Mouse (Mus musculus): Measurements from ENCODE around the gene Kremen2. TPM values are rescaled to one million over a fixed set of nuclear protein-coding genes. Genes with fewer than 3 reads are reported as not detected.
A peak's percentile ranks its signal among the peaks of the same experiment; 100 is the strongest.

Gene Kremen2
- polyA plus RNA-seq, 1 experiment from 2014 or later, result 12.9 TPM

DNA sequence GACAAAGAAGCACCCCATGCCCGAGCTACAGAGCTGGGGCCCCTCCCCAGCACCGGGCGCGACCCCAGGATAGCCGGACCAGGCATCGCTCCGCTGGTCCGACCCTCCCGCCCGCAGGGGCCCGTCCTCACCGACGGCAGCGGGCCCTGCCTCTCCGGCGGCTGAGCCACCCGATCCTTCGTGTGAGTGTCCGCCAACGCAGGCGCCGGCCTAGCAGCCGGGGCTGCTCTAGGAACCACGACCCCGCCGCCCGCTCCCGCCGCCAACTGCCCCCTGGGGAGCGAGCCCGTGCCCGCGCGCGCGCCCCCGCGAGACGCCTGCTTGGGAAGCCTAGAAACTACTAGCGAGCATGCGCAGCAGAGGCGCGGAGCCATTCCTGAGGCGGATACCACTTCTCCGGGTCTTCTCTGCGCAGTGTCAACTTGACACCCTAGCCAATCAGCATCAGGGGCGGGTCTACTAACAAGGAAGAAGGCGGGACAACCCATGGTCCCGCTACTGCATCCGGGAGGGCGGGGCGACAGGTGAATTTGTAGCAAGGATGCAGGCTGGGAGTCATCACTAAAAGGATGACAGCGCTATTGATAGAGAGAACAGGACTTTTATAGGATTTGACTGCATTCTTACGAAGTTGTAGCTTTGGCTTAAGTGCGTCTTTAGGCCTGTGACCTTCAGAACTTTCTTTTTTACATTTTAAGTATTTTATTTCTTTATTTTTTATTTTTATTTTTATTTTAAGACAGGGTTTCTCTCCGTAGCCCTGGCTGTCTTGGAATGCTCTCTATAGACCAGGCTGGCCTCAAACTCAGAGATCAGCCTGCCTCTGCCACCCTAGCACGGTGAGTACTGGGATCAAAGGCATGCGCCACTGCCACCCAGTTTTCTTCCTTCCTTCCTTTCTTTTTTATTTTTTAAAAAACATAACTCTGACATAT lies 25.9 kb upstream of the Kremen2 start, which contains the start of gene Flywch1:
Gene Flywch1, minus strand, starts transcription at position 319 of the 935 bp plus-strand sequence.
- DNase-seq (ENCODE audit: low spot score), result peak; percentile 100
- peak within 1 kb of the TSS; percentile 69 for H3K4me2 ChIP-seq (ENCODE audit: low read depth, low read length)
- H3K4me1 ChIP-seq (ENCODE audit: control insufficient read depth, insufficient read depth, low read length), result peaks cover 10% of the 10 kb centered on the region; the same call in 1 of the 2 replicates
- ATAC-seq (ENCODE audit: low read depth), result peak; percentile 99
- H3K36me3 ChIP-seq (ENCODE audit: control insufficient read depth, insufficient read depth, low read length), result no peaks in the 10 kb centered on the region
- H3K27me3 ChIP-seq (replicated peaks; ENCODE audit: control insufficient read depth, insufficient read depth, low read length), result no peaks in the 10 kb centered on the region
- H3K27ac ChIP-seq (replicated peaks; ENCODE audit: low read depth, low read length), result peak within 1 kb of the TSS; percentile 83
- peak within 1 kb of the TSS; percentile 89 for H3K4me3 ChIP-seq (ENCODE audit: low read depth, low read length)
- H3K9ac ChIP-seq (ENCODE audit: low read depth, low read length), result peak within 1 kb of the TSS; percentile 97
- WGBS, result 4% methylated on average over 46 of the region's 58 CpGs
- H3K9me3 ChIP-seq (ENCODE audit: control insufficient read depth, low read length), result no peaks in the 10 kb centered on the region

- Histone ChIP-seq H3K4me2 (ENCODE audit: low read depth, low read length) (peak overlapping the region; percentile 69), H3K27me3 (replicated peaks; ENCODE audit: control insufficient read depth, insufficient read depth, low read length) (no peaks in the 10 kb centered on the region), H3K4me1 (ENCODE audit: control insufficient read depth, insufficient read depth, low read length) (peaks cover 10% of the 10 kb centered on the region; the same call in 1 of the 2 replicates), H3K9me3 (ENCODE audit: control insufficient read depth, low read length) (no peaks in the 10 kb centered on the region), H3K27ac (replicated peaks; ENCODE audit: low read depth, low read length) (peak overlapping the region; percentile 83), H3K36me3 (ENCODE audit: control insufficient read depth, insufficient read depth, low read length) (no peaks in the 10 kb centered on the region), H3K4me3 (ENCODE audit: low read depth, low read length) (peak overlapping the region; percentile 89), H3K9ac (ENCODE audit: low read depth, low read length) (peak overlapping the region; percentile 97)
- 1% methylated on average over 19 of the region's 19 CpGs for WGBS
- DNase-seq (ENCODE audit: low spot score) (no peak), ATAC-seq (ENCODE audit: low read depth) (peak; percentile 11)
These were observed 25.3 kb upstream of the Kremen2 start for GRCm38 (mm10) chr17:23770896-23771283.

DNA sequence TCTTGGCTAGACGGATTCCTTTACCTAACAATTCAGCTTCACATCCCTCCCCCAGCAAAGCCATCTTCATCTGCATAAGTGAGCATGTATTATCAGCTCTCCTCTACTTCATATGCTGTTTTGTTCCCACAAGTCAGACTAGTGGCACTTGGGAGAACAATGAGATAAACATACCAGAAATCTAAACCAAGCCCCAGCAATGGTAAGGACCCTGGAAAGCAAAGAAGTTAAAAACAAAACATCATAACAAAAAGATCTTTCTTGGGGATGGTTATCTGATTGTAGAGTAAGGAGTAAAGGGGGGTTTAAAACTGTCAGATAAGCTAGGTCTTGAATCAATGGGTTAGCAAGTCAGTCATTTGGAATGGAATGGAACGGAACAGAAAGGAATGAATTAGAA lies 24.9 kb upstream of the Kremen2 start:
- no peak for ATAC-seq (ENCODE audit: low read depth)
- H3K27ac ChIP-seq (replicated peaks; ENCODE audit: low read depth, low read length), result peak overlapping the region; percentile 83; the same call in 1 of the 2 replicates

GRCm38 (mm10) chr17:23762976-23763375 lies 17.3 kb upstream of the Kremen2 start:
- Histone ChIP-seq H3K36me3 (ENCODE audit: control insufficient read depth, insufficient read depth, low read length) (peaks cover 52% of the 10 kb centered on the region), H3K9me3 (ENCODE audit: control insufficient read depth, low read length) (no peaks in the 10 kb centered on the region)

More for the DNA sequence above, 24.9 kb upstream of the Kremen2 start:
- Histone ChIP-seq H3K4me1 (ENCODE audit: control insufficient read depth, insufficient read depth, low read length) (peaks cover 10% of the 10 kb centered on the region; the same call in 1 of the 2 replicates), H3K9me3 (ENCODE audit: control insufficient read depth, low read length) (no peaks in the 10 kb centered on the region), H3K4me3 (ENCODE audit: low read depth, low read length) (peak overlapping the region; percentile 89), H3K27me3 (replicated peaks; ENCODE audit: control insufficient read depth, insufficient read depth, low read length) (no peaks in the 10 kb centered on the region), H3K9ac (ENCODE audit: low read depth, low read length) (peak overlapping the region; percentile 97), H3K4me2 (ENCODE audit: low read depth, low read length) (peak overlapping the region; percentile 69), H3K36me3 (ENCODE audit: control insufficient read depth, insufficient read depth, low read length) (no peaks in the 10 kb centered on the region)
- 14% methylated on average over 2 of the region's 2 CpGs for WGBS
- no peak for DNase-seq (ENCODE audit: low spot score)

DNA sequence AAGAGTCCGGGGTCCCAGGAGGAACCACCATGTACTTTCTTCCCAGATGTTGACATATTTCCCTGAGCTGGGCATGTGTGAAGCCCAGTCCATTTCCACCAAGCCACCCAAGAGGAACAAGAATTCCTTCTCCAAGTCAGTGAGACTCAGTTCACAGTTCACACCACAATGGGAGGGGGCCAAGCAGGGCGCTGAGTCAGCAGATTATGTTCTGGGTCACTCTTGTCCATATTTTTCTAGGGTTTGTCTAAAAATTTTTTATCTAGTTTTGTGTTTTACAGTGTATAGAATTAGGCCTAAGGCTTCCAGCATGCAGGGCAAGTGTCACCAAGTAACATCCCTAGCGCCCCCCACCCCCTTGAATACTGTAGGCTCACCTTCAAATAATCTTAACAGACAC lies 15.5 kb upstream of the Kremen2 start:
- DNase-seq (ENCODE audit: low spot score), result no peak
- no peaks in the 10 kb centered on the region for H3K27me3 ChIP-seq (replicated peaks; ENCODE audit: control insufficient read depth, insufficient read depth, low read length)
- H3K4me2 ChIP-seq (ENCODE audit: low read depth, low read length), result no peak overlapping the region
- H3K36me3 ChIP-seq (ENCODE audit: control insufficient read depth, insufficient read depth, low read length), result peaks cover 71% of the 10 kb centered on the region
- H3K9ac ChIP-seq (ENCODE audit: low read depth, low read length), result no peak overlapping the region
- H3K9me3 ChIP-seq (ENCODE audit: control insufficient read depth, low read length), result no peaks in the 10 kb centered on the region
- H3K4me3 ChIP-seq (ENCODE audit: low read depth, low read length), result no peak overlapping the region
- 94% methylated on average over 3 of the region's 3 CpGs for WGBS
- ATAC-seq (ENCODE audit: low read depth), result no peak
- no peaks in the 10 kb centered on the region for H3K4me1 ChIP-seq (ENCODE audit: control insufficient read depth, insufficient read depth, low read length)
- no peak overlapping the region for H3K27ac ChIP-seq (replicated peaks; ENCODE audit: low read depth, low read length)

More at GRCm38 (mm10) chr17:23762976-23763375, 17.3 kb upstream of the Kremen2 start:
- H3K4me2 ChIP-seq (ENCODE audit: low read depth, low read length), result no peak overlapping the region
- H3K4me3 ChIP-seq (ENCODE audit: low read depth, low read length), result no peak overlapping the region
- no peak for DNase-seq (ENCODE audit: low spot score)
- 90% methylated on average over 8 of the region's 11 CpGs for WGBS
- H3K27ac ChIP-seq (replicated peaks; ENCODE audit: low read depth, low read length), result no peak overlapping the region
- ATAC-seq (ENCODE audit: low read depth), result no peak
- no peaks in the 10 kb centered on the region for H3K27me3 ChIP-seq (replicated peaks; ENCODE audit: control insufficient read depth, insufficient read depth, low read length)
- no peaks in the 10 kb centered on the region for H3K4me1 ChIP-seq (ENCODE audit: control insufficient read depth, insufficient read depth, low read length)
- no peak overlapping the region for H3K9ac ChIP-seq (ENCODE audit: low read depth, low read length)

- no peak for DNase-seq (ENCODE audit: low spot score)
- ATAC-seq (ENCODE audit: low read depth), result no peak
- peaks cover 80% of the 10 kb centered on the region for H3K36me3 ChIP-seq (ENCODE audit: control insufficient read depth, insufficient read depth, low read length)
These were observed 14.6 kb upstream of the Kremen2 start for GRCm38 (mm10) chr17:23760231-23760630.

GRCm38 (mm10) chr17:23758801-23759200 lies 13.2 kb upstream of the Kremen2 start:
- DNase-seq (ENCODE audit: low spot score) (no peak), ATAC-seq (ENCODE audit: low read depth) (no peak)
- Histone ChIP-seq H3K27ac (replicated peaks; ENCODE audit: low read depth, low read length) (no peak overlapping the region), H3K9me3 (ENCODE audit: control insufficient read depth, low read length) (no peaks in the 10 kb centered on the region), H3K9ac (ENCODE audit: low read depth, low read length) (no peak overlapping the region), H3K4me3 (ENCODE audit: low read depth, low read length) (no peak overlapping the region), H3K36me3 (ENCODE audit: control insufficient read depth, insufficient read depth, low read length) (peaks cover 89% of the 10 kb centered on the region), H3K27me3 (replicated peaks; ENCODE audit: control insufficient read depth, insufficient read depth, low read length) (no peaks in the 10 kb centered on the region), H3K4me1 (ENCODE audit: control insufficient read depth, insufficient read depth, low read length) (no peaks in the 10 kb centered on the region), H3K4me2 (ENCODE audit: low read depth, low read length) (no peak overlapping the region)
- WGBS, result 80% methylated on average over 8 of the region's 8 CpGs

More at GRCm38 (mm10) chr17:23760231-23760630, 14.6 kb upstream of the Kremen2 start:
- H3K4me2 ChIP-seq (ENCODE audit: low read depth, low read length), result no peak overlapping the region
- H3K27ac ChIP-seq (replicated peaks; ENCODE audit: low read depth, low read length), result no peak overlapping the region
- no peak overlapping the region for H3K9ac ChIP-seq (ENCODE audit: low read depth, low read length)
- WGBS, result 89% methylated on average over 9 of the region's 9 CpGs
- H3K4me1 ChIP-seq (ENCODE audit: control insufficient read depth, insufficient read depth, low read length), result no peaks in the 10 kb centered on the region
- no peak overlapping the region for H3K4me3 ChIP-seq (ENCODE audit: low read depth, low read length)
- H3K9me3 ChIP-seq (ENCODE audit: control insufficient read depth, low read length), result no peaks in the 10 kb centered on the region
- no peaks in the 10 kb centered on the region for H3K27me3 ChIP-seq (replicated peaks; ENCODE audit: control insufficient read depth, insufficient read depth, low read length)

GRCm38 (mm10) chr17:23757581-23757980 lies 11.9 kb upstream of the Kremen2 start:
- Histone ChIP-seq H3K9ac (ENCODE audit: low read depth, low read length) (no peak overlapping the region), H3K27me3 (replicated peaks; ENCODE audit: control insufficient read depth, insufficient read depth, low read length) (no peaks in the 10 kb centered on the region), H3K4me2 (ENCODE audit: low read depth, low read length) (no peak overlapping the region), H3K9me3 (ENCODE audit: control insufficient read depth, low read length) (no peaks in the 10 kb centered on the region), H3K4me3 (ENCODE audit: low read depth, low read length) (no peak overlapping the region), H3K27ac (replicated peaks; ENCODE audit: low read depth, low read length) (no peak overlapping the region), H3K4me1 (ENCODE audit: control insufficient read depth, insufficient read depth, low read length) (no peaks in the 10 kb centered on the region), H3K36me3 (ENCODE audit: control insufficient read depth, insufficient read depth, low read length) (peaks cover 93% of the 10 kb centered on the region)
- WGBS, result 93% methylated on average over 9 of the region's 9 CpGs
- DNase-seq (ENCODE audit: low spot score) (no peak), ATAC-seq (ENCODE audit: low read depth) (no peak)
